Mouse (Mus musculus) T-helper 1 cell (primary cell): Measurements from ENCODE around the gene Cd276.

Source experiments
- in situ Hi-C: fragments of 300-600 bp; cut with MboI, MseI; formaldehyde crosslinking; loops from one replicate; pipeline ENCODE4 v1.15.1; 2025; ENCODE audit warnings: high pct_unique_total_duplicates

Cd276 gene

GRCm38 (mm10) chr9:58554056-58554907 is 955 bp downstream of the Cd276 start:
- in situ Hi-C loops: loop anchor here (10.0 kb wide), 2 partner anchors 111 to 1779 kb away; no protein-coding TSS in a partner anchor

GRCm38 (mm10) chr9:58552083-58552482 is 3.2 kb downstream of the Cd276 start:
- in situ Hi-C loops: loop anchor here (10.0 kb wide), 2 partner anchors 113 to 1777 kb away; no protein-coding TSS in a partner anchor

DNA sequence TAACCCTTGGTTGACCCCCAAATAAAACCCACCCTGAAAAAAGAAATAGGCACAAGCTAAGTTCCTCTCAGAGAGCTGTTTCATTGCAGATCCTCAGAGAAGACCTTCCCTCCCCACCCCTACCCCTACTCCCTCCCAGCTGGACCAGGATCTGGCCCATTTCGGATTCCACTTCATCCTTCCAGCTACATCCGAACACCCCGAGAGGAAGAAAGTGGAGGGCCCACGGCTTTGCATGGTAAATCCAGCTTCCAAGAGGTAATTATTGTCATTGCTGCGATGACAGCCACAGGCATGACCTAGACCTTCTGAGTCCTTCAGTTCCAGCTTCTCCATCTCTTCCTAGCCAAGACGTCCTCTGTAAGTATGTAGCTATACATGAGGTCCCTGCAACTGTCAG is 4.3 kb downstream of the Cd276 start:
- in situ Hi-C loops: loop anchor here (10.0 kb wide), 2 partner anchors 114 to 1776 kb away; no protein-coding TSS in a partner anchor

DNA sequence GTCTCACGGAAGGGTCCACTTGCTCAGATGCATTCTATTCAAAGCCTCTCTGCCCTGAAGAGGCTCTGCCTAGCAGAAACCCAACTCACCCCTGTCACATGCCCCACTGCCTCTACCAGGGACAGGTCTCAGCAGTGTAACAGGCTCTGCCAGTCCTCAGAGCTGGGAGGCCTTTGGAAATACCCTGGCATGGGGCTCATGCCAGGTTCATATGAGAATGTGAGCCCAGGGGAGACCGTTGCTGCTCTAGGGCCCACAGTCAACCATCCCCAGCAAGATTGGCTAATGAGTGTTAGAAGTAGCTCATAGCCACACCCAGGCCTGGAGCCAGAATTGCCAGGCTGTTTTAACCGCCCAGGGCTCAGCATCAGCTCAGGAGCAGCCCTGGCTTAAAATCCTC is 5.5 kb downstream of the Cd276 start:
- in situ Hi-C loops: loop anchor here (10.0 kb wide), 2 partner anchors 115 to 1775 kb away; no protein-coding TSS in a partner anchor

- in situ Hi-C loops: no loop called here
Measured at GRCm38 (mm10) chr9:58548897-58549296, 6.3 kb downstream of the Cd276 start.

- in situ Hi-C loops: no loop called here
Measured at GRCm38 (mm10) chr9:58546630-58547360, 8.4 kb downstream of the Cd276 start.

DNA sequence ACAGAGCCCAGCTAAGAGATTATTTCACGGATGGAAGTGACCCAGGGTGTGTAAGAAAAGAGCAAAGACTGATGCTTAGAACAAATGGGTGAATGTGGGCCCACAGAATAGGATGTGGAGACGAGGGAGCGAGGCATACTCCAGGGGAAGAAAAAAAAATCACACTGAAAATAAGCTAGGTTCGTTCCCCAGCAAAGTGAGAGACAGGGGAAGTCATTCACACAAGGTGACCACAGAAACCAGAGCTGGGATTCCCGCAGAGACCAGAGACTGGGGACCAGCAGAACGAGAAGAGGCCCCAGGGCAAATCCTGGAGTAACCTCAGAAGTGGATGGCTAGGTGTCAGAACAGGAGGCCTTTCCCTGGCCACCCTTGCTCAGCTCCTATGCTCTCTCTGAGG is 9.8 kb downstream of the Cd276 start:
- in situ Hi-C loops: no loop called here

DNA sequence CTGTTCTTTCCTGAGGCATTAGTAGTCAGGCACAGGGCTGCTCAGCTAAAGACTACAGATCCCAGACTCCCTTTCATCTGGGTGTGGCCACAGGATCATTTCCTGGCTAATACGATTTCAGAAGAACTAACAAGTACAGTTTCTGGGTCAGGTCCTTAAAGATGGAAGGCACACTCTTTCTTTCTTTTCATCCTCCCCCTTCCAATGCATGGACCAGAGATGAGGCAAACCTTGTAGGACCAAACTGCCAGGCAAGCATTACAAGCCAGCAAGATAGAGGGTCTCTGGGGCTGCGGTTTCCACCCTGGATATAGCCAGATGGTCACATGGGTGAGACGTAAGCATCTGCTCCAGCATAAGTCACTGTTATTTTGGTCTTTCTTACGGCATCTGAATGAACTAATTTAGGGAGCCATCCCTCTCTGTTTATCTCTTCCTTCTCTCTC is 10.3 kb downstream of the Cd276 start:
- in situ Hi-C loops: loop anchor here (5.0 kb wide), 1 partner anchor 82 kb away; no protein-coding TSS in a partner anchor

- in situ Hi-C loops: loop anchor here (5.0 kb wide), 1 partner anchor 85 kb away; no protein-coding TSS in a partner anchor
Measured at GRCm38 (mm10) chr9:58541895-58542338, 13.3 kb downstream of the Cd276 start.

DNA sequence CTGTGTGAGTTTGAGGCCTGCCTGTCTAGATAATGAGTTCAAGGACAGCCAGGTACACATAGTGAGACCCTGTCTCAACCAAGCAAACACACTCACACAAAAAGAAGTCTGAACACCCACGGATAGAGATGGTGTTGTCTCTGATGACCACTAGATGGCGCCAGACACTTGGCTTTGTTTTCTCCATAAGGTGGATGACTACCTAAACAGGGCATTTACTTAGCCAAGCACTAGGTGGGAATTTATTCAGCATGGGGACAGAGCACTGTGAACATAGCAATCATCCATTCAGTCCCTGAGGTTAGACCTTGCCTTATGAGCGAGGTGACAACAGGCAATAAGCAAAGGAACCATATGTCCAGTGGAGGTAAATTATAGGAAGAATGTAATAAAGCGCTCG is 15.4 kb downstream of the Cd276 start:
- in situ Hi-C loops: loop anchor here (5.0 kb wide), 2 partner anchors 87 to 387 kb away; no protein-coding TSS in a partner anchor

GRCm38 (mm10) chr9:58537774-58538173 is 17.5 kb downstream of the Cd276 start:
- in situ Hi-C loops: loop anchor here (5.0 kb wide), 1 partner anchor 390 kb away; no protein-coding TSS in a partner anchor

GRCm38 (mm10) chr9:58535447-58536134 is 19.6 kb downstream of the Cd276 start:
- in situ Hi-C loops: loop anchor here (5.0 kb wide), 1 partner anchor 392 kb away; no protein-coding TSS in a partner anchor

GRCm38 (mm10) chr9:58534766-58535165 is 20.5 kb downstream of the Cd276 start:
- in situ Hi-C loops: loop anchor here (5.0 kb wide), 1 partner anchor 393 kb away; no protein-coding TSS in a partner anchor

DNA sequence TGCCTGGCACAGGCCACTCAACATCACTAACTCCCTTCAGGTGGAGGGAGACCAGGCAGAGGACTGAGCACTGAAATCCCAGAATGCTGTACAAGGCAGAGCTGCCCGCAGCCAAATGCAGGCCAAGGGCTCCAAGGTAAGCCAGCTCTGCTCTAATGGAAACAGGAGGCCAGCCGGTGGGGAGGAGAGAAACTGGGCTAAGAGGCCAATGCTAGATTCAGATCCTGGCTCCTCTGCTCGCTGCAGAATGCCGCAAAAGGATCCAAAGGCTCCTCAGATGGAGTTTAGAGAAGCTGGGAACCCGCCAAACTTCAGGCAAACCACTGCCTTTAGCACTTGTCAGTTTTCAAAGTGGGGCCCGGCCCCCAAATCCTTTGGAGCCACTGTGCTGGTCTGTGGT is 21.9 kb downstream of the Cd276 start:
- in situ Hi-C loops: no loop called here

DNA sequence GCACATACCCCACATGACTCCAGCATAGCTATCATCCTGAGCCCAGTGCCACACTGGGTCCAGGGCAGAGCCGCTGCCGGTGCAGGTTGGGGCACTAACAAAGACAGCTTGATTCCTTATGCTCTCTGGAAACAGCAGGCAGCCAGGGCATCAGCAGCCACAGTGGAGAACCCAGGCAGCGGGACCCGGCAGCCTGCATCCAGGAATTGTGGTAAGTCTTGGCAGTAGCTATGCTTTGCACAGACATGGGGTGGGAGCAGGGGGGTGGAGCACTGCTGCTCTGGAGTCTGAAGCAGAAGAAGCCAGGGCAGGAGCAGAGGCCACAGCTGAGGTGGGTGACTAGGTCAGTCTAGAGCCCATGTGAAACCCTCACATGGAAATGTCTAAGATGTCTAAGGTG is 23.0 kb downstream of the Cd276 start:
- in situ Hi-C loops: no loop called here

- in situ Hi-C loops: no loop called here
Measured at GRCm38 (mm10) chr9:58530407-58530806, 24.8 kb downstream of the Cd276 start.

- in situ Hi-C loops: no loop called here
Measured at GRCm38 (mm10) chr9:58527841-58528240, 27.4 kb downstream of the Cd276 start.

DNA sequence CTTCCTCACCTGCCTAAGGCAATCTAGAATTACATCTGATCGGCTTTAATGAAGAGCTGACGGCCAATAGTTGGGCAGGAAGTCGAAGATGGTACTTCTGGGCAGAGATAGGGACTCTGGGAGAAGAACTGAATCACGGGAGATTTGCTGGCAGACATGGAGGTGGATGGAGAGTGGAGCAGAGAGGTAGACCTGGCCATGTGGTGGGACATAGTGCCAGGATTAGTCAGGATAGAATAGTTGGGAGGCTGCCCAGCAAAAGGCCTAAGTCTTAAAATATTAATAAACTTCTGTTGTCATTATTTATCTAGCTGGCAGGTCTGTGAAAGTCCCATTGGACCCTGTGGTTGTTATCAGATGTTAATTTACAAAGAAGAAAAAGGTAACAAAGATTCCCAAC is 30.1 kb downstream of the Cd276 start:
- in situ Hi-C loops: no loop called here

DNA sequence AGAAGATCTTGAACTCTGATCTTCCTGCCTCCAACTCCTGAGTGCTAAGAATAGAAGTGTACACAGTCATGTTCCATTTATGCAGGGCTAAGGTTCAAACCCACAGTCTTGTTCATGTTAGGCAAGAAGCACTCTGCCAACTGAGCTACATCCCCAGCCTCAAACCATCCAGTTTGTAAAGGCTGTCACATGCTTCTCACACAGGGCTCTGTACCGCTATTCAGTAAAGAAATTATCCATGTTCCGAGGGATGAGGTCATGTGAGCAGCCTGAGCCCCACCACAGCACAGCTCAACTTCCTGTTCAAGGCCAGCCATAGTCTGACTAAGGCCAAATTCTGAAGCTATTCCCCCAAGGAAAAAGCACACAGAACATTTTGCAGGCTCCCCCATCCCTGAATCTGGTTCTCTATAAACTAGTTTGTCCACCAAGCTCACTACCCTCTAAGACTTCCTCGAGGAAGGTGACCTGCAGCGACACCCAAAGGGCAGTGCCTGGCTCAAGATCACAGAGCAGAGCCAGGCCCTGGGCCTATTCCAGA is 33.3 kb downstream of the Cd276 start:
- in situ Hi-C loops: loop anchor here (25.0 kb wide), 1 partner anchor 715 kb away; no protein-coding TSS in a partner anchor

DNA sequence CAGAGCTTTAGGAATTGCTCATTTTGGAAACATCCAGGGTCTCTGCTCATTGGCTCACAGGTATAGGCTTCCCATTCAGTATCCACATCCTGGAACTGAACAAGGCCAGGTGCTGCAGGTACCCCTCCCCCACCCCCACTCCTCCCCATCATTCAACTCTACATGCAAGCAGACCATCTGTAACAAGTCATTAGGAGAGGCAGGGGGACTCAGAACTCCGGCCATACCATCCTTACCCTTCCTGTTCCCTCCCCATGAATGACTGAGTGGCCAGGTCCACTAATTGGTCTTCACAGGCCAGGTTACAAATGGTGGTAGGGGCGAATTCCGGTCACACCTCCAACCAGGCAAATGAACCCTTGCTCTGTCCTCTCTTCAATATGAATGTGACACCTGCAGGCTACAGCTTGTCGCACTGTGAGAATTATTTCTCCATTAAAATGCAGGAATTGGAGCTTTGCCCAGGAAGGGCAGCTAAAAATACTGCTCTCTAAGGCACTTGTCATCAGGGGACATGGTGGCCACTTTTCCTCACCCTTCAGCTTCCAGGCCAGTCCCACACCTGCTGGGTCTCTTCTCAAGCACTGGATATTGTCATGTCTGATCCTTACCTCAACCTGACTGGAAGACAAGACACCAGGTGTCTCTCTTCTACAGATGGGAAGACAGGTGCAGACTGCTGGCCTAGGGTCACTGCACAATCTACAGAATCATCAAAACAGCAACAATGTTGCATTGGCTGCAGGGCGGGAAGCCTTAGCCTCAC is 34.2 kb downstream of the Cd276 start:
- in situ Hi-C loops: loop anchor here (25.0 kb wide), 1 partner anchor 716 kb away; no protein-coding TSS in a partner anchor
